Mouse (Mus musculus) G1E (cell line): ENCODE results near the gene Entpd5. TPM values are rescaled to one million over a fixed set of nuclear protein-coding genes. Genes with fewer than 3 reads are reported as not detected.
A peak's percentile ranks its signal among the peaks of the same experiment; 100 is the strongest.

Source experiments
- ATAC-seq: 2 replicates; pipeline ENCODE4 v1.8.0; 2016; ENCODE audit warnings: mild to moderate bottlenecking; ENCODE audit not compliant: insufficient number of reproducible peaks, poor library complexity, low FRiP score, severe bottlenecking; ENCODE audit errors: extremely low read depth
- DNase-seq: peaks from one replicate; pipeline ENCODE4 v3.0.0; 2012; ENCODE audit warnings: low spot score
- H3K27me3 ChIP-seq: 2 replicates; pipeline ENCODE4 v1.6.1; 2012; ENCODE audit warnings: mild to moderate bottlenecking, low read length, inconsistent platforms; ENCODE audit not compliant: insufficient read depth
- H3K36me3 ChIP-seq: replicated peaks from 2 replicates; pipeline ENCODE3; 2012; ENCODE audit warnings: mild to moderate bottlenecking, inconsistent platforms
- H3K4me1 ChIP-seq: 2 replicates; pipeline ENCODE4 v1.6.1; 2012; ENCODE audit warnings: low read depth, low read length, inconsistent platforms, mixed read lengths; ENCODE audit not compliant: insufficient read depth
- H3K4me3 ChIP-seq: 2 replicates; pipeline ENCODE4 v1.5.1; 2012; ENCODE audit warnings: low read depth, mild to moderate bottlenecking, inconsistent platforms, low read length, moderate library complexity, mixed read lengths
- H3K9me3 ChIP-seq: replicated peaks from 2 replicates; pipeline ENCODE4 v1.6.1; 2012; ENCODE audit warnings: inconsistent platforms
- CTCF ChIP-seq: IDR thresholded peaks from 2 replicates; pipeline ENCODE4 v1.5.1; 2012; ENCODE audit warnings: low read depth, low read length, inconsistent platforms, mixed read lengths
- GATA1 ChIP-seq: IDR thresholded peaks from 2 replicates; pipeline ENCODE4 v1.6.1; 2012; ENCODE audit warnings: borderline replicate concordance, low read length, inconsistent platforms, mixed read lengths
- GATA2 ChIP-seq: IDR thresholded peaks from 2 replicates; pipeline ENCODE4 v1.6.1; 2012; ENCODE audit warnings: low read depth, low read length, inconsistent platforms, borderline replicate concordance
- POLR2AphosphoS5 ChIP-seq: IDR thresholded peaks from 2 replicates; pipeline ENCODE4 v1.6.1; 2012; ENCODE audit warnings: low read depth, low read length, inconsistent platforms; ENCODE audit not compliant: insufficient replicate concordance
- TAL1 ChIP-seq: conservative IDR thresholded peaks from 2 replicates; pipeline ENCODE4 v1.6.1; 2012; ENCODE audit warnings: low read depth, low read length, inconsistent platforms, mixed read lengths
- polyA plus RNA-seq: library from polyadenylated mRNA; stranded (reverse); fragments of >175 nt; gene quantifications from 2 replicates; pipeline ENCODE4 v1.2.3, GENCODE M21; 2012
- total RNA-seq, 2 experiments: library from RNA; stranded (forward) in 1 of 2; stranded (reverse) in 1 of 2; fragments of 200-1000 nt in 1 of 2; fragments of >200 nt in 1 of 2; fragmentation: Nextera tagmentation in 1 of 2; gene quantifications; 2 replicates each; pipeline ENCODE4 v1.2.3; 2014 to 2017

Entpd5 gene
- total and polyA plus RNA-seq, 3 experiments: 3.7 to 16.0 (median 15.7) TPM

DNA sequence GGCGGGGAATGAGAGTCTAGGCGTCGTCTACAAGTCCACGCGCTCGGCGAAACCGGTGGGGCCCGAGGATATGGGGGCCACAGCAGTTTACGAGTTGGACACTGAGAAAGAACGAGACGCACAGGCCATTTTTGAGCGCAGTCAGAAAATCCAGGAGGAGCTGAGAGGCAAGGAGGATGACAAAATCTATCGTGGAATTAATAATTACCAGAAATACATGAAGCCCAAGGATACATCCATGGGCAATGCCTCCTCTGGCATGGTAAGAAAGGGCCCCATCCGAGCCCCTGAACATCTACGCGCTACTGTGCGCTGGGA is 8.7 kb upstream of the Entpd5 start:
- Histone ChIP-seq H3K4me1 (peaks cover 17% of the 10 kb centered on the region), H3K27me3 (no peaks in the 10 kb centered on the region), H3K36me3 (peaks cover 21% of the 10 kb centered on the region), H3K9me3 (no peaks in the 10 kb centered on the region), H3K4me3 (peak overlapping the region; percentile 78)
- TF ChIP-seq TAL1: no peak
- TF ChIP-seq CTCF: no peak
- no peak for TF ChIP-seq GATA1
- no peak for TF ChIP-seq GATA2
- no peak for TF ChIP-seq POLR2AphosphoS5
- no peak for DNase-seq
- no peak for ATAC-seq

- ATAC-seq (peak; percentile 91), DNase-seq (peak; percentile 95)
- Histone ChIP-seq H3K4me1 (peaks cover 17% of the 10 kb centered on the region), H3K9me3 (no peaks in the 10 kb centered on the region), H3K4me3 (peak within 1 kb of the TSS; percentile 78), H3K27me3 (no peaks in the 10 kb centered on the region), H3K36me3 (peaks cover 21% of the 10 kb centered on the region)
- no peak for TF ChIP-seq TAL1
- TF ChIP-seq GATA2: no peak
- no peak for TF ChIP-seq GATA1
- no peak for TF ChIP-seq CTCF
- TF ChIP-seq POLR2AphosphoS5: no peak
These were observed 8.2 kb upstream of the Entpd5 start, which contains the start of gene Rnf113a2 for GRCm38 (mm10) chr12:84416834-84417604. Rnf113a2 (plus strand) TSS chr12:84417196.

GRCm38 (mm10) chr12:84407874-84408818 is 683 bp downstream of the Entpd5 start:
- Histone ChIP-seq H3K4me1 (peaks cover 29% of the 10 kb centered on the region), H3K27me3 (no peaks in the 10 kb centered on the region), H3K9me3 (no peaks in the 10 kb centered on the region), H3K36me3 (peaks cover 16% of the 10 kb centered on the region), H3K4me3 (peak overlapping the region; percentile 90)
- peak; percentile 63 for DNase-seq
- ATAC-seq: peak; percentile 48; the same call in 1 of the 2 replicates
- no peak for TF ChIP-seq TAL1
- no peak for TF ChIP-seq GATA2
- TF ChIP-seq CTCF: no peak
- TF ChIP-seq POLR2AphosphoS5: no peak
- no peak for TF ChIP-seq GATA1

DNA sequence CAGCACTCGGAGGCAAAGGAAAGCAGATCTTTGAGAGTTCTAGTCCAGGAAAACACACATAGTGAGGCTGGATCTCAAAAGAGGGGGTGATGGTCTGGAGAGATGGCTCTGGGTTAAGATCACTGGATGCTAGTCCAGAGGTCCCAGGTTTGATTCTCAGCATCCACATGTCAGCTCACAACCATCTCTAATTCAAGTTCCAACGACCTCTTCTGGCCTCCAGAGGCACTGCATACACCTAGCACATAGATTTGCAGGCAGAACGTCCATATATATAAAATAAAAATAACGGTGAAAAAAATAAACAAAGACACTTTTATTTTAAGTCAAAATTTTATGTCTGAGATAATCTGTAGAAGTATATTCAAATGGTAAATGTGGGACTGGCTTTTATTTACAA is 1.6 kb downstream of the Entpd5 start:
- DNase-seq (no peak), ATAC-seq (no peak)
- peaks cover 17% of the 10 kb centered on the region for H3K36me3 ChIP-seq
- no peaks in the 10 kb centered on the region for H3K9me3 ChIP-seq
- H3K27me3 ChIP-seq: no peaks in the 10 kb centered on the region
- TF ChIP-seq TAL1 (no peak), CTCF (no peak), GATA2 (no peak), GATA1 (no peak)
- H3K4me1 ChIP-seq: peaks cover 29% of the 10 kb centered on the region
- H3K4me3 ChIP-seq: no peak overlapping the region

- peaks cover 39% of the 10 kb centered on the region for H3K4me1 ChIP-seq
- peaks cover 24% of the 10 kb centered on the region for H3K36me3 ChIP-seq
- no peak for ATAC-seq
- H3K4me3 ChIP-seq: no peak overlapping the region
- TF ChIP-seq TAL1 (no peak), CTCF (no peak), GATA1 (no peak), POLR2AphosphoS5 (no peak)
- H3K9me3 ChIP-seq: no peaks in the 10 kb centered on the region
- no peaks in the 10 kb centered on the region for H3K27me3 ChIP-seq
- DNase-seq: no peak
These were observed 4.3 kb downstream of the Entpd5 start for GRCm38 (mm10) chr12:84404541-84404940.

- Histone ChIP-seq H3K9me3 (no peaks in the 10 kb centered on the region), H3K27me3 (no peaks in the 10 kb centered on the region), H3K4me1 (peaks cover 28% of the 10 kb centered on the region), H3K36me3 (peaks cover 31% of the 10 kb centered on the region), H3K4me3 (no peak overlapping the region)
- TF ChIP-seq CTCF (no peak), GATA2 (no peak), TAL1 (no peak), GATA1 (no peak), POLR2AphosphoS5 (no peak)
- ATAC-seq: no peak
- no peak for DNase-seq
These were observed 5.9 kb downstream of the Entpd5 start for GRCm38 (mm10) chr12:84402923-84403322.
